Mouse (Mus musculus): ENCODE measurements around the gene Asgr1. TPM values are rescaled to one million over a fixed set of nuclear protein-coding genes. Genes with fewer than 3 reads are reported as not detected.
A peak's percentile ranks its signal among the peaks of the same experiment; 100 is the strongest.

Asgr1 gene
- polyA plus RNA-seq, 1 experiment from 2014 or later, result 1.1 TPM

DNA sequence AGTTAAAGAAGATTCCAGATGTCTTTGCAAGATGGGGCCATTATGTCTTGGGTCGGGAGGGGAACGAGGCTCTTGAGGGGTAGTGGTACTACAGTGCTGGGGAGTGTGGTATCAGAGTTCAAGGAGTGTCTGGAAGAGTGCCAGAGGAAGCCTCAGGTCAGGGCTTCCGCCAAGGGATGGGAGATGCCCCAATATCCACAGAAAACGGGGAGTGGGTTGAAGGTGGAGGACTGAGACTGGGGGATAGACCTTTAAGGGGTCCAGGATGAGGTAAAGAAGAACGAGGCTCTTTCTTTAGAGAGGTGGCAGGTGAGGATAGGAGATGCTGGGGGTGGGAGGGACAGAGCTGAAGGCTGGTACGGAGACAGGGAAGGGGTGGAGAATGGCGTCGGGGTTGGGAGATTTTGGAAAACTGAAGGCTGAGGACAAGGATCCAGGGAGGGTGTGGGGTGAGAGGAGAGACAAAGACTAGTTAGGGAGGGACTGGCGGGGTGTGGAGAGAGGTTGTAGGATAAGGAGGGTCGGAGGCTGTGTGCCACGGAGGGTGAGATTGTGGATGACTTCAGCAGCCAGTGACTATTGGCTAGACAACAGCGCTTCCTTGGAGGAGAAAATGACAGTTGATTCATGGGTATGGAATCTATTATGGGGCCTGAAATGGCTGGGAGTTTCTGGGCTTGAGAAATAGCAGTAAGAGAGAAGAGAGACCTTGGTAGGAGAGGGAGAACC lies 25.3 kb upstream of the Asgr1 start:
- H3K9ac ChIP-seq, result no peak overlapping the region
- ATAC-seq (ENCODE audit: insufficient number of reproducible peaks, low FRiP score, low TSS enrichment, low read depth), result no peak

DNA sequence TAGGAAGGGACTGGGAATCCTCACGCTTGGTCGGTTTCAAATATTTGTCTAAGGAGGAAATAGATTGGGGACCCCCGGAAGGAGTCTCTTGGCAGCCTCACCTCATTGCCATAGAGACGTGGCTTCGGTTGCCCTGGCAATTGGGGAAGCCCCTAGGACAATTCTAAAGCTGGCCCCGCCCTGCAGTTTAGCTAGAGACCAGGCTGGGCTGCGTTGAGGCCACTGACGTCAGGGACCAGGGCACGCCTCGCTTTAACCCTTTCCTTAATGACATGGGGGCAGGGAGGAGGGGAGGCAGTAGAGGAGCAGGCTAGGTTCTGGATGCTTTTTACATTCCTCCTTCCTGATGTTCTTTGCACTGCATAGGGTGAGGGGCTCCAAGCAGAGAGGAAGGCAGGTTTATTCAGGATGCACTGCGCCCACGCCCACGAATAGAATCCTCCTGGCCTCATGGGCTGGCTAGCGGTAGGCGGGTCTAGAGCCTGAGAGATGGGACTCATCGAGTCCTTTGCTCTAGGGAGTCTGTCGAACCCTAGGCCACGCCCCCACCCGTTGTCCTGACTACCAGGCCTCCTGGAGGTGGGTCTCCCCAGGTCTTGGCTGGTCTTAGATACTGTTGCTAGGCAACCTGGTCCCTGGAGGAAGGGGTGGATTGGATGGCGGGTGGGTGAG lies 24.6 kb upstream of the Asgr1 start:
- ATAC-seq (ENCODE audit: insufficient number of reproducible peaks, low FRiP score, low TSS enrichment, low read depth), result peak; percentile 76
- Histone ChIP-seq H3K36me3 (peaks cover 34% of the 10 kb centered on the region), H3K4me3 (peak overlapping the region; percentile 28), H3K27me3 (no peaks in the 10 kb centered on the region), H3K27ac (peak overlapping the region; percentile 85), H3K9me3 (no peaks in the 10 kb centered on the region), H3K4me1 (peaks cover 59% of the 10 kb centered on the region), H3K9ac (0 out of 2 replicates have a peak overlapping the region, but pooled peaks have one; percentile 7), H3K4me2 (peak overlapping the region; percentile 50)
- WGBS, result 1% methylated on average over 20 of the region's 20 CpGs

More for the DNA sequence above, 25.3 kb upstream of the Asgr1 start:
- WGBS, result 23% methylated on average over 12 of the region's 12 CpGs
- Histone ChIP-seq H3K27me3 (no peaks in the 10 kb centered on the region), H3K9me3 (no peaks in the 10 kb centered on the region), H3K4me2 (peak overlapping the region; percentile 50), H3K4me3 (peak overlapping the region; percentile 28), H3K27ac (peak overlapping the region; percentile 85), H3K36me3 (peaks cover 30% of the 10 kb centered on the region), H3K4me1 (peaks cover 66% of the 10 kb centered on the region)

DNA sequence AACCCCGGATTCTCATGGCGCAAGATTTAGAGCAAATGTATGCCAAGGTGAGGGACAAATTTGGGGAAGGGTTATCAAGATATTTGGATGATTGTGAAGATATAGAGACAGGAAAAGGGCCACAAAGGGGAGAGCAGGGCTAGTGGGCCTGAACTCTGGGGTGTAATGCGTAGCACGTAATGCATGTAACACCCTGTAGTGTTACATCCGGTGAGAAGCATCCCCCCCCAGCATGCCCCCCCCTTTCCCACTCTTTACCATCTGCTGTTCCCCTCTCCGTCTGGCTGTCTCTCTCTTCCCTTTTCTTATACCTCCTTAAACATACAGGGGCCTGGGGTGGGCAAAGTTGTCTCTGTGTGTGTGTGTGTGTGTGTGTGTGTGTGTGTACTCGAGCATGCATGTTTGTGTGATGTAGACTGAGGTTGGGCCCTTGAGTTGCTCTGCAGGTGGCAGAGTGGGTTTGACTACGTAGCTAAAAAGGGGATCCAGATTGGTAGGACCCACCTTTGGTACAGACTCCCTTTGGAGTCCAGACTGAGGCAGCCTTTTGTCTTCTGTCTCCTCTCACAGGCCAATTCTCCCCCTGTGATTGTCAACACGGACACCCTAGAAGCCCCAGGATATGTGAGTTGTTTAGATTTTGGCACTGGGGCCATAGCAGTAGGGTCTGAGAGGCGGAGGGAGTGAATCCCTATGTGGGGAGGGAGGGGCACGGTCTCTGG lies 23.9 kb upstream of the Asgr1 start:
- Histone ChIP-seq H3K9me3 (no peaks in the 10 kb centered on the region), H3K27me3 (no peaks in the 10 kb centered on the region), H3K27ac (peak overlapping the region; percentile 85; the same call in 1 of the 2 replicates), H3K4me1 (peaks cover 52% of the 10 kb centered on the region), H3K9ac (0 out of 2 replicates have a peak overlapping the region, but pooled peaks have one; percentile 7), H3K4me3 (peak overlapping the region; percentile 28), H3K4me2 (peak overlapping the region; percentile 50), H3K36me3 (peaks cover 37% of the 10 kb centered on the region)
- no peak for ATAC-seq (ENCODE audit: insufficient number of reproducible peaks, low FRiP score, low TSS enrichment, low read depth)
- WGBS, result 45% methylated on average over 11 of the region's 11 CpGs

DNA sequence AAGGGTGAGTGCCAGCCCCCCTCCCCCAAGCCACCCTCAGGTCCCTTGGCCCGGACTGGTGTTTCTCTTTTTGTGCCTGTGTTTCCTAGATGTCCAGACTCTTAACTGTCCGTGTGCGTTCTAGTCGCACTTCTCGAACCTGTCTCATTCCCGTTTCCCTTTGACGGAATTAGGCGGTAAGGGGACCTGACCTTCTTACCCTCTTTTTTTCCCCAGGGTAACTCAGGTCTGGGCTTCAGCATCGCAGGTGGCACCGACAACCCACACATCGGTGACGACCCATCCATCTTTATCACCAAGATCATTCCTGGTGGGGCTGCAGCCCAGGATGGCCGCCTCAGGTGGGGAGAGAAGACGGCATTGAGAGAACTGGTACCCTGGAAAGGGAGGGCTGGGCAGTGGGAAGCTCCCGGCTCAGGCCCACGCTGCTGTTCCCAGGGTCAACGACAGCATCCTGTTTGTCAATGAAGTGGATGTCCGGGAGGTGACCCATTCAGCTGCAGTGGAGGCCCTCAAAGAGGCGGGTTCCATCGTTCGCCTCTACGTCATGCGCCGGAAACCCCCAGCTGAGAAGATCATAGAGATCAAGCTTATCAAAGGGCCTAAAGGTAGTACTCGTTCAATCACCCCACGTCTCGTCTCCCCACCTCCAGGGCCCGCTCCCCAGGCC lies 23.1 kb upstream of the Asgr1 start:
- no peak for ATAC-seq (ENCODE audit: insufficient number of reproducible peaks, low FRiP score, low TSS enrichment, low read depth)
- Histone ChIP-seq H3K27me3 (no peaks in the 10 kb centered on the region), H3K4me2 (no peak overlapping the region), H3K9me3 (no peaks in the 10 kb centered on the region), H3K4me1 (peaks cover 46% of the 10 kb centered on the region), H3K4me3 (no peak overlapping the region), H3K36me3 (peaks cover 37% of the 10 kb centered on the region), H3K27ac (no peak overlapping the region), H3K9ac (no peak overlapping the region)
- WGBS, result 94% methylated on average over 28 of the region's 28 CpGs

DNA sequence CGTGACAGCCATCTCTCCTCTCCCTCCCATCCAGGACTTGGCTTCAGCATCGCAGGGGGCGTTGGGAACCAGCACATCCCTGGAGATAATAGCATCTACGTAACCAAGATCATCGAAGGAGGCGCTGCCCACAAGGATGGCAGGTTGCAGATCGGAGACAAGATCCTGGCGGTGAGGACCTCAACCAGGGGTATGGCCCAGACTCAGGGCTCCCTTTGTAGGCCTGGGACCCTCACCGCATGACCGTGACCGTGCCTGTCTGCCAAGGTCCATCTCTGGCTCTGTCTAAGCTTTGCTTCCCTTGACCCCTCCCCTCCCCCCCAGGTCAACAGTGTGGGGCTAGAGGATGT lies 22.6 kb upstream of the Asgr1 start:
- H3K4me2 ChIP-seq, result no peak overlapping the region
- no peak overlapping the region for H3K9ac ChIP-seq
- 97% methylated on average over 11 of the region's 11 CpGs for WGBS
- H3K4me1 ChIP-seq, result peaks cover 41% of the 10 kb centered on the region
- peaks cover 40% of the 10 kb centered on the region for H3K36me3 ChIP-seq
- no peak overlapping the region for H3K27ac ChIP-seq
- no peaks in the 10 kb centered on the region for H3K9me3 ChIP-seq
- no peak overlapping the region for H3K4me3 ChIP-seq
- H3K27me3 ChIP-seq, result no peaks in the 10 kb centered on the region
- ATAC-seq (ENCODE audit: insufficient number of reproducible peaks, low FRiP score, low TSS enrichment, low read depth), result no peak

DNA sequence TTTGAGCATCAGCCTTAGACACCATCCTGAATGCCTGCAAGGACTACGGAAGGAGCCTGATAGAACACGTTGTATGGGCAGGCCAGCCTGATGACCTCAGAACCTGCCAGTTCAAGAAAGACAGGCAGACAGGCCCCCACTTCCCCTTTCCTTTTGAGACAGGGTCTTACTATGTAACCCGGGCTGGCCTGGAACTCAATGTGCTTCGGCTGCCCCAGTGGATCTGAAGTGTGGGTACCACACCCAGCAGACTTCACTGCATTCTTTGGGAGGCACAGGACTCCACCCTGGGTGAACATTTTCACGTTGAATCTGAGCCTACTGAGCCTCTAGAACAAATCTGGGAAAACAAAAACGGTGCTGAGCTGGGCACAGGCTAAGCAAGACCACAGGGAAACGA lies 15.7 kb upstream of the Asgr1 start:
- ATAC-seq (ENCODE audit: insufficient number of reproducible peaks, low FRiP score, low TSS enrichment, low read depth), result no peak
- WGBS, result 64% methylated on average over 7 of the region's 7 CpGs
- peaks cover 62% of the 10 kb centered on the region for H3K36me3 ChIP-seq

DNA sequence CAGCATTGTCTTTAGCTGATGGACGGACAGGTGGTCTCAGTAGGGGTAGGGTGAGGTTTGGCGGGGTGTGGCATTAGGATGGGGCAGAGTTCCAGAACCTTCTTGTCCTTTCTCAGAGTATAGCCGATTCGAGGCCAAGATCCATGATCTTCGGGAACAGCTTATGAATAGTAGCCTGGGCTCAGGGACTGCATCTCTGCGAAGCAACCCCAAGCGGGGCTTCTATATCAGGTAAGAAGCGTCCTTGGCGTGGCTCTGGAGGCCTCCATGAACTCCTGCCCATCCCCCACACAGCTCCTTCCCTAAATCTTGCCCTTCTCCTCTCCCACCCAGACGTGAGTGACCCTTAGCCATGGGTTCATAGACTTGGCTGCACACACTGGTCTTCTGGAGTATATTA lies 14.3 kb upstream of the Asgr1 start:
- H3K27ac ChIP-seq, result no peak overlapping the region
- 91% methylated on average over 10 of the region's 10 CpGs for WGBS
- no peaks in the 10 kb centered on the region for H3K4me1 ChIP-seq
- ATAC-seq (ENCODE audit: insufficient number of reproducible peaks, low FRiP score, low TSS enrichment, low read depth), result no peak
- no peaks in the 10 kb centered on the region for H3K27me3 ChIP-seq
- H3K9ac ChIP-seq, result no peak overlapping the region
- H3K36me3 ChIP-seq, result peaks cover 65% of the 10 kb centered on the region
- H3K4me2 ChIP-seq, result no peak overlapping the region
- no peak overlapping the region for H3K4me3 ChIP-seq
- H3K9me3 ChIP-seq, result no peaks in the 10 kb centered on the region

More for the DNA sequence above, 15.7 kb upstream of the Asgr1 start:
- Histone ChIP-seq H3K9ac (no peak overlapping the region), H3K9me3 (no peaks in the 10 kb centered on the region), H3K27me3 (no peaks in the 10 kb centered on the region), H3K27ac (no peak overlapping the region), H3K4me3 (no peak overlapping the region), H3K4me1 (no peaks in the 10 kb centered on the region), H3K4me2 (no peak overlapping the region)

DNA sequence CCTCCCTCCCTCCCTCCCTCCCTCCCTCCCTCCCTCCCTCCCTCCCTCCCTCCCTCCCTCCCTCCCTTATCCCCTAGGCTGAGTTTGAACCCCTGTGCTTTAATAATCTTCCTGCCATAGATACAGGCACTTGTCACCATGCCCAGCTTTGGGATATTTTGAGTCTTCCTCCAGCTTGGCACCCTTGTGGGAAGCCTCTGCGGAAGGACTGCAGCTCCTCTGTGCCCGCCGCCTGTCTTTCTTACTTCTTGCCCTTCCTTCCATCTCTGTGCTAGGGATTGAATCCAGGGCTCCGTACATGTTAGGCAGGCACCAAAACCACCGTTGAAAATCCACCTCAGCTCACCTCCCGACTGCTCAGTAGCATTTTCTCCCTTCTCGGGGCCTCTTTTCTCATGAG lies 13.7 kb upstream of the Asgr1 start:
- 89% methylated on average over 7 of the region's 7 CpGs for WGBS
- Histone ChIP-seq H3K4me2 (no peak overlapping the region), H3K4me1 (no peaks in the 10 kb centered on the region), H3K27me3 (no peaks in the 10 kb centered on the region), H3K9me3 (no peaks in the 10 kb centered on the region), H3K9ac (no peak overlapping the region), H3K4me3 (no peak overlapping the region), H3K36me3 (peaks cover 70% of the 10 kb centered on the region), H3K27ac (no peak overlapping the region)
- no peak for ATAC-seq (ENCODE audit: insufficient number of reproducible peaks, low FRiP score, low TSS enrichment, low read depth)

DNA sequence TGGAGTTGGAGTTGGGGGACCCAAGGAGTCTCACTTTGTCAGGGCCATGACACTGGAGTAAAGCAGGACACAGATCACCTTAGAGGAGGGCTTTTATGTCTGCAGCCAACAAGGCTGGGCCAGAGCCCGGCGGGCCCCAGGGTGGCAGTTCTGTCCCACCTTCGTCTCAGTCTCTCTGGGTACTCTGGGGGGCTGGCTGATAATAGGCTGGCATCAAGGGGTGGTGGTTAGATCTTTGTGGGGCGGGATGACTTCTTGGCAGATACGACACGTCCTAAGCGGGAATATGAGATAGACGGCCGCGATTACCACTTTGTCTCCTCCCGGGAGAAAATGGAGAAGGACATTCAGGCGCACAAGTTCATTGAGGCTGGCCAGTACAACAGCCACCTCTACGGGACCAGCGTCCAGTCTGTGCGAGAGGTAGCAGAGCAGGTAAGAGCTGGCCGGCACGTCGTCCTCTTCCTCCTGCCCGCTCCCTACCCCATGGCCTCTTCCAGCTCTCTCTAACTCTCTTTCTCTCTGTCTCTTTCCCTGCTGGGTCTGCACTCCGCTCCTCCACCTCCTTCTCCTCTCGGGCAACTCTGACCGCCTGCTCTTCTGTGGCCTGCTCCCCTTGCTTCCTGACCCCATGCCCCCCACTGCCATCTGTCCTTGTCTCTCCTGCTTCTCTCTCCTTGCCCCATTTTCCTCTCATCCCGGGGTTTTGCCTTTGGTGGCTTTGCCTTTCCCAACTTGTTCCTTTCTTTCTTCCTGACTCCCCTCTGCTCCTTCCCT lies 11.4 kb upstream of the Asgr1 start:
- peaks cover 73% of the 10 kb centered on the region for H3K36me3 ChIP-seq
- ATAC-seq (ENCODE audit: insufficient number of reproducible peaks, low FRiP score, low TSS enrichment, low read depth), result no peak
- H3K9me3 ChIP-seq, result no peaks in the 10 kb centered on the region
- WGBS, result 89% methylated on average over 23 of the region's 23 CpGs
- H3K27ac ChIP-seq, result no peak overlapping the region
- no peak overlapping the region for H3K9ac ChIP-seq
- H3K27me3 ChIP-seq, result no peaks in the 10 kb centered on the region
- H3K4me1 ChIP-seq, result no peaks in the 10 kb centered on the region
- no peak overlapping the region for H3K4me3 ChIP-seq
- H3K4me2 ChIP-seq, result no peak overlapping the region

DNA sequence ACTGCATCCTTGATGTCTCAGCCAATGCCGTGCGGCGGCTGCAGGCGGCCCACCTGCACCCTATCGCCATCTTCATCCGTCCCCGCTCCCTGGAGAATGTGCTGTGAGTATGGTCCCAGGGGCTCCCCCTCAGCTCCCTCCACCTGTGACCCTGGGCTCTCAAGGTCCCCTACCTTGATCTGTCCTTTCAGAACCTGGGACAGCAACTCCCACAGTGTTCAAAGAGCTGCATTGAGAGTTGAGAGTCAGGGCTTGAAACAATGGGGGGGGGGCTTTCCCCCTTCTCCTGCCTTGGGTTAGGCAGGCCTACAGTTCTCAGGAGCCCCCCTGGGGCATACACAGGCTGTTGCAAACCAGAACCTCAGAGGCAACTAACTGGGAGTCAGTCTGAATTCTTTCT lies 10.2 kb upstream of the Asgr1 start:
- Histone ChIP-seq H3K27ac (no peak overlapping the region), H3K4me3 (no peak overlapping the region), H3K36me3 (peaks cover 67% of the 10 kb centered on the region), H3K4me1 (no peaks in the 10 kb centered on the region), H3K4me2 (no peak overlapping the region), H3K9ac (no peak overlapping the region), H3K9me3 (no peaks in the 10 kb centered on the region), H3K27me3 (no peaks in the 10 kb centered on the region)
- 87% methylated on average over 7 of the region's 7 CpGs for WGBS
- ATAC-seq (ENCODE audit: insufficient number of reproducible peaks, low FRiP score, low TSS enrichment, low read depth), result no peak

DNA sequence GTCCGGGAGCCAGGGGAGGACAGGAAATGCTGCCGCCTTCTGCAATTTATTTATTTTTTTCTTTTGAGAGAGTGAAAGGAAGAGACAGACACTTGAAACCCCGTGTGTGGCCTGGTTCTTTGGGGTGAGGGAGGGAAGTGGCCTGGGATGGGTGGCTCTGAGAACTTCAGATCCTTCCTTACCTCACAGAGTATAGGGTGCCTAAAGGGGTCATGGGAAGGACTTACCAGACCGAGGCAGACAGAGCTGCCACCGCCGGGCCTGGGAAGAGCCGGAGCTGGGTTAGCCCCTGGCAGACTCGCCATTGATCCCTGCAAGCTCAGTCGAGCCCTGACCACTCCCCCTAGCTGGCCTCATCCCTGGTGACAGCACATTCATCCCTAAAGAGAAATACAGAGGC lies 8.4 kb upstream of the Asgr1 start:
- no peaks in the 10 kb centered on the region for H3K4me1 ChIP-seq
- no peaks in the 10 kb centered on the region for H3K27me3 ChIP-seq
- ATAC-seq (ENCODE audit: insufficient number of reproducible peaks, low FRiP score, low TSS enrichment, low read depth), result no peak
- no peak overlapping the region for H3K9ac ChIP-seq
- no peak overlapping the region for H3K27ac ChIP-seq
- peaks cover 51% of the 10 kb centered on the region for H3K36me3 ChIP-seq
- H3K4me2 ChIP-seq, result no peak overlapping the region
- 47% methylated on average over 9 of the region's 9 CpGs for WGBS
- no peak overlapping the region for H3K4me3 ChIP-seq
- H3K9me3 ChIP-seq, result no peaks in the 10 kb centered on the region

All from limb, embryonic 15.5 days (tissue).